Mouse (Mus musculus): ENCODE measurements around the gene Pmpca.

DNA sequence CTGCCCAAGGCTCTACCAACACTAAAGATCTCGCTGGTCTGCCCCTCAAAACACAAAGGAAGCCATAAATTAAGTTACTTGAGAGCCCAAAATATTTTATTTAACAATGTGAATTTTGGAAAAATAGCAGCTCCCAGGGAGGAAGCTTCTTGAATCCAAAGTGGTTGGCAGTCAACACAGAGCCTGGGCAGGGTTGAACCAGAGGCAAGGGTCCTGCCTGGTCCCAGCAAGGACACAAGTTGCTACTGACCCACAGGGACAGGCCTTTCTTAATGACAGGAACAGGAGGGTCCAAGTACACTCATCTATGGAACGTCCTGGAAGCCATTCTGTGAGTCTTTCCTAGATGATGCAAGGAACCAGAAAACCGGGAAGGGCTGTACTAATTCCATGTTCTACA, 20.2 kb downstream of the Pmpca start:
- TF ChIP-seq CTCF (IDR thresholded peaks at IDR 0.05; ENCODE audit: low read depth) (no peak), EP300 (IDR thresholded peaks at IDR 0.05; ENCODE audit: low read depth) (no peak)
